Mouse (Mus musculus): ENCODE results near the gene Polr2l. TPM values are rescaled to one million over a fixed set of nuclear protein-coding genes. Genes with fewer than 3 reads are reported as not detected.

The Polr2l gene
- polyA plus RNA-seq, 1 experiment from 2014 or later: 84.0 TPM

- no peaks in the 10 kb centered on the region for H3K9me3 ChIP-seq
- peaks cover 65% of the 10 kb centered on the region for H3K4me1 ChIP-seq
- WGBS: 95% methylated on average over 19 of the region's 19 CpGs
- H3K36me3 ChIP-seq (replicated peaks): peaks cover 47% of the 10 kb centered on the region
- H3K27me3 ChIP-seq (replicated peaks; ENCODE audit: low read depth, poor library complexity, severe bottlenecking): peaks cover 16% of the 10 kb centered on the region
- no peak for DNase-seq (ENCODE audit: low spot score)
- no peak overlapping the region for H3K27ac ChIP-seq (replicated peaks)
- no peak overlapping the region for H3K4me3 ChIP-seq
Measured at GRCm38 (mm10) chr7:141431434-141432185, 43.3 kb downstream of the Polr2l start.

- no peak for DNase-seq (ENCODE audit: low spot score)
- H3K27ac ChIP-seq (replicated peaks): no peak overlapping the region
- 94% methylated on average over 9 of the region's 9 CpGs for WGBS
- H3K9me3 ChIP-seq: no peaks in the 10 kb centered on the region
- H3K36me3 ChIP-seq (replicated peaks): peaks cover 42% of the 10 kb centered on the region
- H3K27me3 ChIP-seq (replicated peaks; ENCODE audit: low read depth, poor library complexity, severe bottlenecking): peaks cover 19% of the 10 kb centered on the region
- H3K4me1 ChIP-seq: peaks cover 57% of the 10 kb centered on the region
- peak overlapping the region; percentile 11; the same call in 1 of the 2 replicates for H3K4me3 ChIP-seq
Measured at GRCm38 (mm10) chr7:141430585-141431240, 44.2 kb downstream of the Polr2l start.

GRCm38 (mm10) chr7:141429840-141430584, 44.9 kb downstream of the Polr2l start:
- no peak overlapping the region for H3K27ac ChIP-seq (replicated peaks)
- peaks cover 50% of the 10 kb centered on the region for H3K4me1 ChIP-seq
- H3K9me3 ChIP-seq: no peaks in the 10 kb centered on the region
- peaks cover 41% of the 10 kb centered on the region for H3K36me3 ChIP-seq (replicated peaks)
- peak overlapping the region; percentile 53; the same call in 1 of the 2 replicates for H3K4me3 ChIP-seq
- 69% methylated on average over 9 of the region's 9 CpGs for WGBS
- H3K27me3 ChIP-seq (replicated peaks; ENCODE audit: low read depth, poor library complexity, severe bottlenecking): peaks cover 19% of the 10 kb centered on the region
- no peak for DNase-seq (ENCODE audit: low spot score)

GRCm38 (mm10) chr7:141429310-141429709, 45.6 kb downstream of the Polr2l start, which contains the start of gene Cend1:
Gene Cend1 (minus strand): TSS chr7:141429491.
- Histone ChIP-seq H3K27ac (replicated peaks) (peak within 1 kb of the TSS; percentile 55), H3K4me1 (peaks cover 43% of the 10 kb centered on the region), H3K36me3 (replicated peaks) (peaks cover 41% of the 10 kb centered on the region), H3K27me3 (replicated peaks; ENCODE audit: low read depth, poor library complexity, severe bottlenecking) (peaks cover 19% of the 10 kb centered on the region), H3K9me3 (no peaks in the 10 kb centered on the region), H3K4me3 (peak within 1 kb of the TSS; percentile 53)
- peak; percentile 81 for DNase-seq (ENCODE audit: low spot score)
- 3% methylated on average over 19 of the region's 19 CpGs for WGBS

DNA sequence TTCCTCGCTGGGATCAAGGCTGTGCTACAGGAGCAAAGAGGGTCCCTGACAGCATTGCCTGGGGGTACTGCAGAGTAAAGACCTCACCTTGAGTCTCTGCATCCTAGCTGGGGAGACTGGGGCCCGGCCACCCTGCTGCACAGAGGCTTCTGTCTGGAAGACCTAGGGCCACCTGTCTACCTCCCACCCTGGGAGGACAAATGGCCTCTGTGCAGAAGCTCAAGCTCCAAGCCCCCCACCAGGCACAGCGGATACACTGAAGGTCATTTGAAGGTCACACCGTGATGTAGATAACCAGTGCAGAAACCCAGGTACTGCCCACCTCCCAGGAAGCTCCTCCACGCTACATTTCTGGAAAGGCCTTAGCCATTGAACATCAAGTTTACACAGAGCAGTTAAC, 46.2 kb downstream of the Polr2l start:
- H3K27ac ChIP-seq (replicated peaks): peak overlapping the region; percentile 55

GRCm38 (mm10) chr7:141426948-141427730, 47.8 kb downstream of the Polr2l start:
- peaks cover 23% of the 10 kb centered on the region for H3K36me3 ChIP-seq (replicated peaks)
- peaks cover 19% of the 10 kb centered on the region for H3K27me3 ChIP-seq (replicated peaks; ENCODE audit: low read depth, poor library complexity, severe bottlenecking)
- H3K4me3 ChIP-seq: no peak overlapping the region
- H3K9me3 ChIP-seq: no peaks in the 10 kb centered on the region
- H3K4me1 ChIP-seq: peaks cover 27% of the 10 kb centered on the region
- 83% methylated on average over 12 of the region's 12 CpGs for WGBS
- DNase-seq (ENCODE audit: low spot score): no peak
- no peak overlapping the region for H3K27ac ChIP-seq (replicated peaks)

More for the DNA sequence above, 46.2 kb downstream of the Polr2l start:
- Histone ChIP-seq H3K4me3 (peak overlapping the region; percentile 53), H3K27me3 (replicated peaks; ENCODE audit: low read depth, poor library complexity, severe bottlenecking) (peaks cover 19% of the 10 kb centered on the region), H3K4me1 (peaks cover 37% of the 10 kb centered on the region), H3K9me3 (no peaks in the 10 kb centered on the region), H3K36me3 (replicated peaks) (peaks cover 38% of the 10 kb centered on the region)
- no peak for DNase-seq (ENCODE audit: low spot score)
- 50% methylated on average over 5 of the region's 5 CpGs for WGBS

GRCm38 (mm10) chr7:141423811-141424210, 51.1 kb downstream of the Polr2l start:
- Histone ChIP-seq H3K4me1 (peaks cover 11% of the 10 kb centered on the region), H3K27ac (replicated peaks) (no peak overlapping the region), H3K36me3 (replicated peaks) (no peaks in the 10 kb centered on the region; the same call in 1 of the 2 replicates), H3K27me3 (replicated peaks; ENCODE audit: low read depth, poor library complexity, severe bottlenecking) (peaks cover 19% of the 10 kb centered on the region), H3K9me3 (no peaks in the 10 kb centered on the region), H3K4me3 (no peak overlapping the region)
- no peak for DNase-seq (ENCODE audit: low spot score)
- WGBS: 71% methylated on average over 4 of the region's 4 CpGs

Other genes with a start within 250 kb of the Polr2l start
- gene Phrf1, start 246.3 kb downstream of the Polr2l start, polyA plus RNA-seq (2016; fragmentation: Nextera tagmentation; extraction: Ambion mirVana): 114 and 124 TPM in 2 replicates
- gene Irf7, start 208.7 kb downstream of the Polr2l start, polyA plus RNA-seq (2016; fragmentation: Nextera tagmentation; extraction: Ambion mirVana): 0.34 TPM in 2 replicates
- gene Cdhr5, start 198.3 kb downstream of the Polr2l start, polyA plus RNA-seq (2016; fragmentation: Nextera tagmentation; extraction: Ambion mirVana): 0.10 and 0.17 TPM in 2 replicates
- 8.8 and 9.6 TPM in 2 replicates for gene Sct, start 196.0 kb downstream of the Polr2l start, polyA plus RNA-seq (2016; fragmentation: Nextera tagmentation; extraction: Ambion mirVana)
- 0.60 and 0.86 TPM in 2 replicates for gene Drd4, start 183.1 kb downstream of the Polr2l start, polyA plus RNA-seq (2016; fragmentation: Nextera tagmentation; extraction: Ambion mirVana)
- gene Deaf1, start 147.4 kb downstream of the Polr2l start, polyA plus RNA-seq (2016; fragmentation: Nextera tagmentation; extraction: Ambion mirVana): 57.9 and 65.0 TPM in 2 replicates
- gene Tmem80, start 147.4 kb downstream of the Polr2l start, polyA plus RNA-seq (2016; fragmentation: Nextera tagmentation; extraction: Ambion mirVana): 44.9 and 49.0 TPM in 2 replicates
- gene Eps8l2, start 136.3 kb downstream of the Polr2l start, polyA plus RNA-seq (2016; fragmentation: Nextera tagmentation; extraction: Ambion mirVana): 12.1 and 13.0 TPM in 2 replicates
- 297 and 299 TPM in 2 replicates for gene Taldo1, start 82.9 kb downstream of the Polr2l start, polyA plus RNA-seq (2016; fragmentation: Nextera tagmentation; extraction: Ambion mirVana)
- 48.5 and 50.8 TPM in 2 replicates for gene Gatd1, start 61.0 kb downstream of the Polr2l start, polyA plus RNA-seq (2016; fragmentation: Nextera tagmentation; extraction: Ambion mirVana)
- 7.7 and 8.4 TPM in 2 replicates for gene Cend1, start 45.6 kb downstream of the Polr2l start, polyA plus RNA-seq (2016; fragmentation: Nextera tagmentation; extraction: Ambion mirVana)
- gene Slc25a22, start 37.2 kb downstream of the Polr2l start, polyA plus RNA-seq (2016; fragmentation: Nextera tagmentation; extraction: Ambion mirVana): 49.3 and 52.2 TPM in 2 replicates
- gene Pidd1, start 31.1 kb downstream of the Polr2l start, polyA plus RNA-seq (2016; fragmentation: Nextera tagmentation; extraction: Ambion mirVana): 24.9 and 26.0 TPM in 2 replicates
- 1,198 and 1,200 TPM in 2 replicates for gene Rplp2, start 27.8 kb downstream of the Polr2l start, polyA plus RNA-seq (2016; fragmentation: Nextera tagmentation; extraction: Ambion mirVana)
- gene Pnpla2, start 19.9 kb downstream of the Polr2l start, polyA plus RNA-seq (2016; fragmentation: Nextera tagmentation; extraction: Ambion mirVana): 13.2 and 14.3 TPM in 2 replicates
- gene Cracr2b, start 14.0 kb downstream of the Polr2l start, polyA plus RNA-seq (2016; fragmentation: Nextera tagmentation; extraction: Ambion mirVana): 6.6 and 8.3 TPM in 2 replicates
- gene Cd151, start 7.7 kb downstream of the Polr2l start, polyA plus RNA-seq (2016; fragmentation: Nextera tagmentation; extraction: Ambion mirVana): 20.6 and 22.4 TPM in 2 replicates
- 32.6 and 34.2 TPM in 2 replicates for gene Tspan4, start 108 bp upstream of the Polr2l start, polyA plus RNA-seq (2016; fragmentation: Nextera tagmentation; extraction: Ambion mirVana)
- 23.8 and 24.3 TPM in 2 replicates for gene Chid1, start 64.7 kb upstream of the Polr2l start, polyA plus RNA-seq (2016; fragmentation: Nextera tagmentation; extraction: Ambion mirVana)
- gene Ap2a2, start 87.0 kb upstream of the Polr2l start, polyA plus RNA-seq (2016; fragmentation: Nextera tagmentation; extraction: Ambion mirVana): 98.1 and 99.2 TPM in 2 replicates
- 0.11 and 0.14 TPM in 2 replicates for gene Muc6, start 180.2 kb upstream of the Polr2l start, polyA plus RNA-seq (2016; fragmentation: Nextera tagmentation; extraction: Ambion mirVana)
- 0.26 and 0.36 TPM in 2 replicates for gene Muc2, start 215.2 kb upstream of the Polr2l start, polyA plus RNA-seq (2016; fragmentation: Nextera tagmentation; extraction: Ambion mirVana)

Data from embryonic facial prominence, embryonic 10.5 days (tissue).